Comparison of ENCODE assay signal across 25 mouse cellular contexts in the genomic region with DNA sequence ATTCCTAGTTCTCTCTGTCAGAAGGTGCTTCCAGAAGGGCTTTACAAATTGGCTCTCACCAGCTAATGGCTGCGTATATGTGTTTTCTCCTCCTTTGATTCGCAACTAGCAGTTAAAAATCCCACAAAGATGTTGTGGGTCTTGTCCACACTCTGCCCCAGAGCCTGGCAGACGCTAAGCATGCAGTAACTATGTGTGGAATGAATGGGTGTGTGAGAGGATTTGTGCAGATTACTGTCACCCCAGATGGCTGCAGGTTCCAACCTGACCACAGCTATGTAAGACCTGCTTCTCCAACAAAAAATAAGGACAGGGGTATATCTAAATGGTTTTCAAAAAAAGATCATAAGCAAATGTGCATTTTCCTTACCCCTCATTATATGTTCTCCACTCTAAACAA.
"Had no signal": no experiment of that assay in that cellular context is flagged by ENCODE, and none has a peak within 500 bp of the region (broad histone marks: within the 10 kb centered on the region; RNA-seq: fewer than 3 reads in every experiment).

No protein-coding gene starts in this region.

- H3K27me3 ChIP-seq: heart, embryonic 12.5 days; hindbrain, embryonic 13.5 days; hindbrain, embryonic 15.5 days; kidney, embryonic 15.5 days; limb, embryonic 13.5 days; limb, embryonic 15.5 days; liver, embryonic 12.5 days had no signal

- ATAC-seq: hindbrain, postnatal 0 days; intestine, embryonic 16.5 days; liver, embryonic 12.5 days had no signal

- H3K27ac ChIP-seq: heart, embryonic 10.5 days; hindbrain, embryonic 13.5 days; hindbrain, embryonic 15.5 days; hindbrain, postnatal 0 days; kidney, embryonic 15.5 days; kidney, postnatal 0 days; limb, embryonic 13.5 days; limb, embryonic 15.5 days; liver, embryonic 12.5 days; liver, embryonic 14.5 days had no signal

- DNase-seq: gastrocnemius, postnatal 14 days; gastrocnemius, postnatal 36 days; heart, adult 18-20 months; heart, postnatal 10 days; heart, postnatal 36 days; kidney, adult 11 months; kidney, adult 2 months; kidney, adult 9 months; kidney, postnatal 14 days; kidney, postnatal 36 days; layer of hippocampus, adult 9-11 months; layer of hippocampus, postnatal 36 days; left cerebral cortex, postnatal 4 days had no signal

- H3K9ac ChIP-seq: heart, embryonic 12.5 days; hindbrain, embryonic 13.5 days; hindbrain, embryonic 15.5 days; kidney, embryonic 15.5 days; limb, embryonic 13.5 days; limb, embryonic 15.5 days; liver, embryonic 12.5 days; liver, embryonic 14.5 days had no signal

- H3K4me3 ChIP-seq: heart, embryonic 10.5 days; heart, embryonic 12.5 days; hindbrain, embryonic 13.5 days; hindbrain, embryonic 15.5 days; kidney, embryonic 15.5 days; limb, embryonic 13.5 days; limb, embryonic 15.5 days; liver, embryonic 12.5 days had no signal

- H3K9me3 ChIP-seq: heart, embryonic 10.5 days; heart, embryonic 12.5 days; hindbrain, embryonic 13.5 days; hindbrain, embryonic 15.5 days; kidney, embryonic 15.5 days; limb, embryonic 13.5 days; limb, embryonic 15.5 days; liver, embryonic 12.5 days had no signal

- H3K4me2 ChIP-seq: heart, embryonic 12.5 days; hindbrain, embryonic 13.5 days; hindbrain, embryonic 15.5 days; kidney, embryonic 15.5 days; limb, embryonic 13.5 days; limb, embryonic 15.5 days; liver, embryonic 12.5 days had no signal

- H3K36me3 ChIP-seq: heart, embryonic 10.5 days; heart, embryonic 12.5 days; hindbrain, embryonic 15.5 days; kidney, embryonic 15.5 days; limb, embryonic 13.5 days; limb, embryonic 15.5 days; liver, embryonic 12.5 days had no signal

- H3K4me1 ChIP-seq: heart, embryonic 10.5 days; heart, embryonic 12.5 days; hindbrain, embryonic 15.5 days; kidney, embryonic 15.5 days; limb, embryonic 13.5 days; limb, embryonic 15.5 days; liver, embryonic 12.5 days had no signal
